Mouse (Mus musculus) B cell, adult 67 days (primary cell): Measurements from ENCODE around the gene Nup93. TPM values are rescaled to one million over a fixed set of nuclear protein-coding genes. Genes with fewer than 3 reads are reported as not detected.

ENCODE experiments used
- total RNA-seq, 2 experiments: library from RNA; stranded (reverse); gene quantifications; 4 replicates each; pipeline ENCODE4 v1.2.4; 2023

Nup93 gene
- 10 to 100 TPM; 32.1 to 32.4 TPM for total RNA-seq

DNA sequence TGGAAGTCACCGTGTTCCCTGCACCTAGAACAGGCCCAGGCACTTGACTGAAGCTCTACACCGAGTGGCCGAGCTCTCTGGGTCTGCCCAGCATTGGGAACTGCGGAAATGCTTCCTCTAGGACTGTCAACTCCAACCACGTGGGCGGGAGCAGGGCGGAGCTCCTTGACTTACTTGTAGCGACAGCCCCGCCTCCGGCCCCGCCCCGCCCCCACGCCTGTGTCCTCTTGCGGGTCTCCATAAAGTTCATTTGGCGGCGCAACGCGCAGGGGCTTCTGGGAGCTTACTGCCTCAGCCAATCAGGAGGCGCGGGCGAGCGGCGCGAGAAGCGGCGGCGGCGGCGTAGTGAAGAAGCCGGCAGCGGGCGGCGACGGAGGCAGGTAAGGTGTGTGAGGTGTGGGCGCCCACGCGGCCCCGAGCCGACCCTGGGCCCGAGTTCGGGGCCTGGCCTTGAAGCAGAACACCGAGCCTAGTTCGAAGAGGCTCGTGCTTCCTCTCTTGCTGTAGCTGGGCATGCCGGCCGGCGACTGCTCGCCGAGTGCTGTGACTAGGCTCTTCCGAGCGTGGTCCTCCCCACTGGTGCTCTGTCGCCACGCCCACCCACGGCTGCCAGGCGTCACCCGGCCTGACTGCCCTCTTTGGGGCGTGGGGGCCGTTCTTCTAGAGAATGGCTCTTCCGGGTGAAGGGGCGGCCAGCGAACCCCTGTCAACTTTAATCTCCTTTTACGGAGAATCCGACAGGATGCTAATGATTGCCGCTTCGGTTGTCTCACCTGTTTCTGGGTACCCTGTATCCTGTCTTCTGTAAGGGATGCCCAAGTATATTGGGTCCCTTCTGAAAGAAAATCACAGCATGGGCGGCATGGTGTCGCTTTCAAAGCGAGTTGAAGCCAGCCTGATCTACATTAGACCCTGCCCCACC lies at the start of gene Nup93:
Nup93 (plus strand) TSS at position 313 of the 922 bp plus-strand sequence.

GRCm38 (mm10) chr8:94172075-94172808 lies 42.1 kb upstream of the Nup93 start, which contains the start of gene Mt2:
Gene Mt2, plus strand, starts transcription at chr8:94172664.

GRCm38 (mm10) chr8:94178857-94179712 lies 35.3 kb upstream of the Nup93 start, which contains the start of gene Mt1:
Gene Mt1, plus strand, starts transcription at chr8:94179082.

GRCm38 (mm10) chr8:94328932-94329728 lies 114.8 kb downstream of the Nup93 start, which contains the start of gene Slc12a3:
Gene Slc12a3, plus strand, starts transcription at chr8:94329201.

Other genes starting within 250 kb of the Nup93 start
- 10 to 100 TPM; 76.7 to 79.4 TPM for gene Amfr, start 201.7 kb upstream of the Nup93 start, total RNA-seq
- gene Nudt21, start 177.5 kb upstream of the Nup93 start, total RNA-seq = 10 to 100 TPM; 30.5 to 45.1 TPM
- 10 to 100 TPM; 19.1 to 22.3 TPM for gene Ogfod1, start 177.4 kb upstream of the Nup93 start, total RNA-seq
- gene Bbs2, start 115.6 kb upstream of the Nup93 start, total RNA-seq = 10 to 100 TPM; 14.1 to 21.5 TPM
- gene Mt4, start 77.4 kb upstream of the Nup93 start, total RNA-seq = not detected
- gene Mt3, start 62.0 kb upstream of the Nup93 start, total RNA-seq = not detected
- gene Mt2, start 41.9 kb upstream of the Nup93 start, total RNA-seq = not detected
- gene Mt1, start 35.5 kb upstream of the Nup93 start, total RNA-seq = 1 to 10 TPM; 2.0 to 2.9 TPM
- 1 to 10 TPM in 1 of 2 experiments, under 1 TPM in 1; 0.78 to 1.2 TPM for gene Slc12a3, start 114.6 kb downstream of the Nup93 start, total RNA-seq
- gene Herpud1, start 171.9 kb downstream of the Nup93 start, total RNA-seq = 100 to 1,000 TPM; 166 to 220 TPM
- gene Nlrc5, start 219.8 kb downstream of the Nup93 start, total RNA-seq = 10 to 100 TPM; 86.9 to 95.0 TPM